Mouse (Mus musculus) urinary bladder, adult 18-20 months (tissue): Measurements from ENCODE around the gene Mrps5.
A peak's percentile ranks its signal among the peaks of the same experiment; 100 is the strongest.
"Not testable (repeated sequence)": the region's sequence is repeated elsewhere in the genome, so short reads cannot be mapped to it uniquely, and the experiment has no call there.

Experiments
- DNase-seq, 2 experiments: peaks; one replicate each; pipeline ENCODE4 v3.0.0; 2022; ENCODE audit warnings: low spot score in 2 of 2, mixed read lengths in 2 of 2

Mrps5 gene

DNA sequence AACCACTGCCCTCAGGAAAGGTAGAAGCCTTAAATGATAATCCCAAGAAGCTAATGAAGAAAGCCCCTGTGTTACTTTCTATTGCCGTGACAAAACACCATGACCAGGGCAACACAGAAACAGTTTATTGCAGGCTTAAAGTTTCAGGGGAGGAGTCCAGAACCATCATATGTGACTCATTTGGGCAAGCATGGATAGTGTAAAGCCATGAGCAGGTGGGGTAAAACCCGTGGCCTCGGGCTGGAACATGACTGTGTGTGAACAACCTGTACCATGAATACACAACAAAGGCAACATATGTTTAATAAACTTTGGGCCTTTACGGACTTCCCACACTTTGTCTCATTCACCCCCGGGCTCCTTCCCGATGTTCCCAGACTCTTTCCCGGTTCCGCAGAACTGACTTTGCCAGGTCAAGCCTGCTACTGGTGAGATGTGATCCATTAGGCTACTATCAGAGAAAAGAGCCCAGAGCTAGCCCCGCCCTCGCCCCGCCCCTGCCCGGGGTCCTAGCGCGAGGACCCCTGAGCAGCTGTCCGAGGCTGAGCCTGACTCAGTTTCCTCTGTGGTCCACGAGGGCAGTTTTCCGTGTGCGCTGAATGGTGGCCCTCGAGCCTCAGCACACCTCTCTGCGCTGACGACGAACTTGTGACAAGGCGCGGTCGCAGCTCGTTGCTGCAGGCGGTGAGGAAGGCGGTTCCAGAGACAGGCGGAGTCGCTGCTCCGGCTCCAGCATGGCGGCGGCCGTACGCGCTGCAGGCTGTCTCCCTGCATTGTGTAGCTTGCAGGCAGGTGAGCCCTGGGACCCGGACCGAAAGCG lies at the start of gene Mrps5, which contains the start of gene Zfp661:
Gene Mrps5 (plus strand): TSS at position 529 of the 820 bp plus-strand sequence.
Gene Zfp661 (minus strand): TSS at position 401 of the 820 bp plus-strand sequence.
- DNase-seq = peak; percentile 77 to 90

DNA sequence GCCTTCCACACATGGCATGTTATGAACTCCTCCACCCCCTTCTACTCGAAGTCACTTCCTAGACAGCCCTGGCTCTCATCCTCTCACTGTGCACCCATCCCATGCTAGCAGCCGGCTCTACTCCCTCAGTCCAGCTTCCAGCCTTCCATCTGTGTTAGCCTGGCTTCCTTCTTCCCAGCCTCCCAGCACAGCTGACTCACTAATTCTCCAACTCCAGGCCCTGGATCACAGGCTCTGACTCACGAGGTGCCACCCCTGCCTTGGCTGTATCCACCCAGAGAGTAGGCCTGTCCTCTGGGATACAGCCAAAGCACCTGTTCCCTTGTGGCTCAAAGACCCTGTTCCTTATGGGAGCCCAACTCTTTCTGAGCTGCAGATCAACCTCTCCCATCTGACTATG lies 49.5 kb upstream of the Mrps5 start:
- no peak for DNase-seq

DNA sequence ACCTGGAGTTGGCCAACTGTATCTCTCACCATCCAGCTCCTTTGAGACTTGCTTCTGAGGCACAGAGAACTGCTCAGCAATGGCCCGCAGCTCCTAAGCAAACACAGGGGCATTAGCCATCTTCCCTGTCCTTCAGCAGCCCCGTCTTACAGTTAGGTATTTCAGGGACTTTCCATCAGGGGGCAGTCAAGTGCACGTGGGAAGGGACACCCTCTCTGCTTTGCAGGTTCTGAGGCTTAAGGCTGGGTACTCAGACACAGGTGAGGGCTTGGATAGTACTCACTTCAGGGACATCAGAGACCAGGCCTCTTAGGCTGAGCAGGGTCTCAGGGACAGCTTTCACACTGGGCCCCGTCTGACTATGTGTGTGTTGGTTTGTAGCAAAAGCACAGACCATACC lies 47.5 kb upstream of the Mrps5 start:
- DNase-seq = no peak

DNA sequence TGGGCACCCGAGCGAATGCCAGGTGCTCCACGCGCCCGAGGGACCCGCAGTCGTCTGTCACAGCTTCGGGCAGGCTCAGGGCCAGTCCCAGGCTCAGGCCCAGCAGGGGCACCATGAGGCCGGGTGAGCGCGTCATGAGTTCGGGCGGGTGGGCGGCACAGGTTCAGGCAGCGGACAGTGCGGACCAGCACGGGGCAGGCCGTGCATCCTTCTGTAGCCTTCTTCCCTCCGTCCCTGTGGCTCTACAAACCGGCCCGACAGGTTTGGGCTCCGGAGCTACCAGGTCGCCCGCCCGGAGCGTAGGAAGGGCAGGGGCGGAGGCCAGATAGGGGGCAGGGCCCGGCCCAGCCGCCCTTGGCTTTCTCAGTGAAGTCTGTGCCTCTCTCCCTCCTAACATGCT lies 45.8 kb upstream of the Mrps5 start, which contains the start of gene Prom2:
Gene Prom2 (minus strand): TSS at position 283 of the 400 bp plus-strand sequence.
- DNase-seq = peak; percentile 77

DNA sequence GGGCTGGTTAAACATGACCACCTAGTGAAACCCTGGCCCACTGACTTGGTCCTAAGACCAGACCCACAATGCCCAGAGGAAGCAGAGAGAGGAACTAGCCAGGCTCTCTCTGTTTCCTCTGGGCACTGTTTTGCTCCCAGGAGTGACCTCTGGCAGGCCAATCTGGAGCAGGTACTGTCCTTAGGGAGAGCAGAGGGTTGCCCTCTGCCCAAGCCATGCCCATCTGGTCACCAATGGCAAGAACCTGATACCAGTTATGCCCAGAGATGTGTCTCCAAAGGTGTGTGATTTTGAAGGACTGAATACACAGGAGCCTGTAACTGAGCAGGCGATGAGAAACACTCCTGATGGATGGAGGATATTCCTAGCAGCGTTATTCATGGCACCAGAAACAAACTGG lies 45.3 kb upstream of the Mrps5 start:
- DNase-seq = no peak

DNA sequence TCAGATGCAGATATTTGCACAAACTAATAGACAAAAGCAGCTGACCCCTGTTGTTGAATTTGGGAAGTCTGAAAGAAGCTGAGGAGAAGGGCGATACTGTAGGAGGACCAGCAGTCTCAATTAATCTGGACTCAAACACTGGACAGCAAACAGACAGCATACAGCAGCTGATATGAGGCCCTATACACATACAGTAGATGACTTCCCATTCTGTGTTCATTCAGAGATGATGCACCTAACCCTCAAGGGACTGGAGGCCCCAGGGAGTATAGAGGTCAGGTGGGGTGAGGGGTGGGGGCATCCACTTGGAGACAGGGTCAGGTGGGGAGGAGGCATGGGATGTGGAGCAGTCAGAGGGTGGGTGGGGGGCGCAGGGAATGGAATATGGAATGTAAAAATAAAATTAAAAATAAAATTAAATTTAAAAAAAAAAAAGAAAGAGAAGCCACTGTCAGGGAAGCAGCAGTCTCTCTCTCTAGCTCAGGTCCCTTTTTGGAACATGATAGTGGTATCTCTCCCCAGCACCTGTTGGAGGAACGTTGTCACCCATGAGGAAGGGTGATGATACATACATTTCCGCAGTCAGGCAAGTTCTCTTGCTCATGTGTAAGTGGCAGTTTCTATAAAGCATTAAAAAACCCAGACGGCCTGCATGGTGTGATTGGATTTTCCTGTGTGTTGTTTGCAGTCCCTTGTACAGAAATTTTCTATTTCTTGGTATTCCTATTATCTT lies 38.5 kb upstream of the Mrps5 start:
- DNase-seq = no peak

DNA sequence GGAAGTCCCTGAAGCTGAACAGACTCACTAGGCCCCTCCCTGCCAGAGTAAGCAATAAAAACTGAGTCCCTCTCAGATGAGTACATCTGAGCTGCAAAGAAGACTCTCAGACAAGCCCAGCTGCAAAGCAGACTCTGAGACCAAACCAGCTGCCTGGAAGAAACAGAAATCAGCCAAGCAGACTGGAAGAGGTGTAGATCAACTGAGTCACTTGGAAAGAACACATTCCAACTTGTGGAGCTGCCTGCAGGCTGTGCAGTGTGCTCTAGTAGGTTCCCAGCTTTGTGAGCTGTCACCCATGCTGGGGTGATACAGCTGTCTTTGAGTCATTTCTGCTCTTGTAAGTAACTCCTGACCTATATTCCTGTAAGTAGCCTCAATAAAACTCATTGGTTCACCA lies 37.3 kb upstream of the Mrps5 start:
- DNase-seq = no peak

DNA sequence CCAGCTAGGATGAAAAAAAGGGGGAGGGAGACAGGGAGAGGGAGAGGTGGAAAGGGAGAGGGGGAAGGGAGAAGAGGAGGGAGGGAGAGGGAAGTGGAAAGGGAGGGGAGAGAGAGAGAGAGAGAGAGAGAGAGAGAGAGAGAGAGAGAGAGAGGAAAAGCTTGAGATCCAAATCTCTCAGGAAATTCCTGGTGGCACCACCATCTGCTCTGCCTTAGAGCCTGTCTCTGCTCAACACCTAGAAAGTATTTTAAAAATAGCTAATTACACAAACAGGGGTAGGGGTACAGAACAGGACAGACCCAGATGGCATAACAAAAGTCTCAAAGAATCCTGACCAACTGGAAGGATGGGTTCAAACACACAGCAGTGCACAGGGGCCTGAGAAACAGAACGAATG lies 36.6 kb upstream of the Mrps5 start:
- no peak for DNase-seq

DNA sequence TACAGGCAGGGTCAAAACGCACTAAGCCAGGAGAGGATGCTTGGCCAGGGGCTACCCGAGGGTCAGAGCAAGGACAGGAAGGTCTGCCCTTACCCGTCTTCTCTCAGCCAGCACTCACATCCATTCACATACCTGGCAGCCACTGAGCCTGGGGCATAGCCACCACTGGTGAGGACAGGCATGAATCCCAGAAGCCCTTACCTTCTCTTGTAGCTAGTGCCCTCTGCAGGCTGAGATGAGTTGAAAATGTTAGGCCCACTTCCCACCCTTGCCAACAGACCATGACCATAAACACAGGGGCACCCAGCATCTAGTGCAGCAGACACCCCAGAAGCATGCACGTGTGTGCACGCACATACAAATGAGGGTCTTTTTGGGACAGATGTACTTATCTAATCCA lies 35.9 kb upstream of the Mrps5 start:
- peak in 1 of 2 experiments; percentile 27 for DNase-seq

DNA sequence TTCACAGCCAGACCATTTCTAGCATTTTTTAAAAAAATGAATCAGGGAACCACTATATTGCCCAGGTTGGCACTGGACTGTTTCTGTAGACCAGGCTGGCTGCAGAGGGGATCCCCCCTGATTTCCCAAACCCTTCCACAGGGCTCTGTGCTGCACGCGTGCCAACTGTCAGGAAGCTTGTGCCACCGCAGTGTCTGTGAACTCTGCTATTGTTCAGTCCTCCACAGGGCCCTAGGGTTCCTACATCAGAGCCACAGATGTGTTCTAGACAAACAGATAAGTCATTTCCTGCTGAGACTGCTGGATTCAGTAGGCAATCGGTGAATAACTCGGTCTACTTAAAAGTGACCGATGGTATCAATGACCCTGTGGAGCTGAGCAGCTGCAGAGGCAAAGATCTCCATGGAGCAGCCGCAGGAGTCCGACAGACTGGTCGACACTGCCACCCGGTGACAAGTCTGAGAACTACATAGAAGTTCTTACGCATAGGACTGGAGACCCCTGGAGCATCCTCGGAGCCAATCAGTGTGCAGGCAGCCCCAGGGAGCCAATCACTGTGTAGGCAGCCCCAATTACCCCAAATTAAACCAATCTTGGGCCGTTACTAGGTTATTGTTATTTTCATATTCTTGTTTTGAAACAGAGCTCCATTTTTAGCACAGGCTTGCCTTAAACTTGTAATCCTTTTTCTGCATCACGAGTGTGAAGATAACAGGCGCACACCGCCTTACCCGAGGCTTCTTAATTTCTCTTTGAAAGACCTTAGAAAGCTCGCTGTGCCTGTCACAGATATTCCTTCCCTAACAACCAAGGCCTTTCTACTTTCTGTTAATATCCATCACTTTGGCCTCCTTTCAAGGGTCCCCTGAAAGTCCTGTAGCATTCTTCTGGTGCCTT lies 27.7 kb upstream of the Mrps5 start:
- DNase-seq = peak; percentile 59 to 72

DNA sequence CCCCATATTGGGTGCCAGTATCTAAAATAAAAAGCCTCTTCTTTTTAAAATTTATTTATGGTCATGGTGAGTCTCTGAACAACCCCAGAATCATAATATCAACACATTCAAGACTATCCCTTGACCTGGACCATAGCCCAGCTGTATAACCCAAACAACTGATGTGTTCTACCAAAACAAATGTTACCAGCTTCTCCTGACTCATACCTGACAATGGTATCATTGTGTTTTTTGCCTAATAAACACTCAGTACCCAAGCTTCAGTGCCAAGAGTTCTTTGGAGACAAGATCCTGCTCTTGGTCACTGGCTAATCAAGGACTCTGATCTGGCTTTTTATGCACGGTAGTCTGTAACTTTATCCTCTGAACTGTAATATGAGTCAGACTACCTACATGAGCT lies 13.7 kb upstream of the Mrps5 start:
- DNase-seq = no peak

DNA sequence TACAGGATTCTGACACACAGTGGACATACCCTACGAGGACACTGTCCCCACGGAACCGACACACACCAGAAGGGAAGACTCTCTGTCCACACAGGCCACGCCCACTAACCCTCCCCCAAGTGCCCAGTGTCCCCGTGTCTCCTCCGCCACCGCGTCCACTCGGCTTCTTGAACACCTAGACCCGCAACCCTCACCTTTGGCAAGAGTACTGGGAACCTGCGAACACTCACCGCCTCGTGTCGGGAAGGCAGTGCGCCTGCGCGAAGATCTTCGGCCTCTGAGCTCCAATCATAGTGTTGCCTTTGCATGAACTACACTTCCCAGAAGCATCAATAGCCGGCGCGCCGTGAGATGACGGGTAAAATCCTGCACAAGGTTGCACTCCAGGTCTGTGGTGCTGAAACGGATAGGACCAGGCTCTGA lies 2.6 kb upstream of the Mrps5 start:
- peak; percentile 87 to 90 for DNase-seq

DNA sequence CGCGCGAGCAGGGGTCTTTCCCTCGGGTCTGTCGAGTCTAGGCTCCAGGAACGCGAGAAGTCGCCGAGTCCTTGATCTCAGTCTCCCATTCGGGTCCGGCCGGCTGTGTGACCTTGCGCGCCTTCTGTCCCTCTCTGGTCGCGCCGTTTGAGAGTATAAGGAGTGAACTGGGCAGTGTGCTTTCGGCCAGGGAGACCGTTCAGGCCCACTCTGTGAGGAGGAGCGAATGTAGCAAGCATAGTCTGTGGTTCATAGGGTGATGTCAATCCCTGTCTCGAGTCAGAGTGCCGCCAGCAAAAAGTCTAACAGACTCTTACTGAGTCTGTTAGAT lies 457 bp downstream of the Mrps5 start:
- no peak for DNase-seq

DNA sequence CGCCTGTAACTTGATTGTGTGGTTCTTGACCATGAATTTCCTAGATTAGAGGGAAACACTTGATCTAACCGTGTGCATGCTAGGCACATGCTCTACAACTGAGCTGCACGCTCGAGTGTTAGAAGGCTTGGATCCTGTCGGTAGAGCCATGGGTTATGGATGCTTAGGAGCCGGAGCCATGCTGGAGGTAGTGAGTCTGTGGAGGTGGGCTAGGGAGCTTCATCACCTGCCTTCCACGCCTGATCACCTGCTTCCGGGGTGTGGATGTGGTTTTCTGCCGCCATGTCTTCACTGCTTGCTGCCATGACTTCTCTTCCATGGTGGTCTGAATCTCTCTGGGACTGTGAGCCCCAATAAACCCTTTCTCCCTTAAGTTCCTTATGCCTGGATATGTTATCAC lies 1.9 kb downstream of the Mrps5 start:
- DNase-seq = no peak

DNA sequence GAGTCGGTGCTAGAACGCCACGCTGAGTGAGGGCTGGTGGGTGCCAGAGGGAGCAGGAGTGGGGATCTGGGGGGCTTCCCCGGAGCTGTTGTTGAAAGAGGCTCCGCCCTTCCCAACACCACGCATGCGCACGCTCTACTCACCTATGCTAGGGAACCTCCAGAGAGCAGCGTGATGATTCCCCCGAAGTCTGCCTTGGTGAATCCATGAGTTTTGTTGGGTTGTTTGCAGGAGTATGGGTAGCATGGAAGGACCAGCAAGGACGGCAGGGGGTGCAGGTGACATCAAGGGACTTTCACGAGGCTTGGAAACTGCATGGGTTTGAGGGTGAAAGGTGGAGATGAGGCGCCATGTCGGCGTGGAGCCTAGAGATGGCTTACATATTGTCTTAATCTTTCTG lies 3.2 kb downstream of the Mrps5 start:
- no peak for DNase-seq

DNA sequence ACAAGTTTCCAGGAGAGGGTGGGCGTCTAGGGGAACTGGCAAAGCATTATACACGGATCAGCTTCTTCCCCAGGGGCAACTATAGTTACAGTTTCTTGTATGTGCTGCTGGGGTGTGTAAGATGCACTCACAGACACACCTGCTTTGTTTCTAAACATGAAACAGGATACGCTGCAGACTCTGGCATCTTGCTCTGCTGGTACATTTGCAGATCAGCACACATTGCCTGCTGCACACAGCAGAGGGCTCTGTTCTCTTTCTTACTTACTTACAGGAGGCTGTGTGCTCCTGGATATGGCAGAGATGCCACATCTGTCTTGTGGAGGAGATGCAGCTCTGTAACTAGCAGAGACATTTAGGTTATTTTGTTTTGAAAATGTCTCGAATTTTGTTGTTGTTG lies 3.8 kb downstream of the Mrps5 start:
- DNase-seq = no peak

DNA sequence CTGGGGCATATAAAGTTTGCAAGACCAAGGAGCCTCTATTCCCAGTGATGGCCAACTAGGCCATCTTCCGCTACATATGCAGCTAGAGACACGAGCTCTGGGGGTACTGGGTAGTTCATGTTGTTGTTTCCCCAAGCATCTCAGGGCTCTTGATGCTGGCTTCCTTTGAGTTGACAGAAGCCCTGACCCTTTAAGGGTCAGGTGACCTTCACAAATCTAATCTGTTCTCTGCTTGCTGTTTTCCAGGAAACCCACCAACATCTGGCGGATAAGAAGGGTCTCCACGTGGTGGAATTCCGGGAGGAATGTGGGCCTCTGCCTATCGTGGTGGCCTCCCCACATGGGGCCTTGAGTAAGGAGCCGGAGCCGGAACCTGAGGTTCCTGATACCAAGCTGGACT lies 16.4 kb downstream of the Mrps5 start:
- not testable (repeated sequence) for DNase-seq

DNA sequence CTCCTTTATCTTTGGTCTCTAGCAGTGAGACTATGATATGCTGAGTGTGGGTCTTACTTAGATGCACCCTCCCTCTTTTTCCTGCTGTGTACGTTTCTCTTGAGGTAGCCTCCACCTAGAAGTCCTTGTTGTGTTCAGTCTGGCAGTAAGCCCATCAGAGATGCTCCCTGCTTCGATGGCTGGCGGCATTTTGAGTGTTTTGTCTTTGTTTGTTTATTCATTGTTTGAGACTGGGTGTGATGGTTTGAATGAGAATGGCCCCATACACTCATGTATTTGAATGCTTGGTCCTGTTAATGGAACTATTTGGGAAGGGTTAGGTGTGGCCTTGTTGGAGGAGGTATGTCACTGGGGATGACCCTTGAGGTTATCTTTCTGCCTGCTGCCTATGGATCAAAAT lies 18.2 kb downstream of the Mrps5 start:
- DNase-seq = no peak

DNA sequence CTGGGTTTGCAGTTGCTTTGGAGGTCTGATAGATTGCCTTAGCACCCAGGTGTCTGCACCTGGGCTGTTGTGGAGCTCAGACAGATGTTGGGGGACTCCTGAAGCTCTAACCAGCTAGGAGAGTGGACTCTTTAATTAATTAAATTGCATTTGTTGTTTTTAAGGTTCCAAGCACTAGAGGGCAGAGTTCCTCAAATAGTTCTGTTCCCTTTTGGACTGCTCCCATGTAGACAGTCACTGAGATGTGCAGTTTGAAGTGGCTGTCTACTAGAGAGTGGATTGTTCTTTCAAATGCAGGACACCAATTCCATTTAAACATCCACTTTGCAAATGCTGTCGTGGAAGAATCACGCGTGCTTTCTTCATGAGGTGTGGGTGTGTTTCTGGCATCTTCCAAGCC lies 21.2 kb downstream of the Mrps5 start:
- no peak for DNase-seq

DNA sequence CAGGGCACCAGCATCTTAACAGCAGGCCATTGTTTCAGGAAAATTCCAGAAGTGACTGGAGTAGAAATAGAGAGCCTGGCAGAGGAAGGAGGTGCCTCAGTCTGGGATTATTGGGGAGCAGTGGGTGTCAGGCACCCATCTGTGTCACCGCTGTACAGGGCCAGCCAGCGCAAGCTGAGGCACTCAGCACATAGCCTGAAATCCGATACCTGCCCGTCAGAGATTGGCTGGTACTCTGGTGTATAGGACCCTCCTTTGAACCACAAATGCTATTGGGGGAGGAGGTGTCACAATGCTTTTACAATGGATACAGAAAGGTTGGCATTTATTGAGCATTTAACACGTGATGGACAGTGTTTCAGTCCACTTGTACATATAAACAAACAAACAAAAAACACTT lies 22.0 kb downstream of the Mrps5 start:
- no peak for DNase-seq

DNA sequence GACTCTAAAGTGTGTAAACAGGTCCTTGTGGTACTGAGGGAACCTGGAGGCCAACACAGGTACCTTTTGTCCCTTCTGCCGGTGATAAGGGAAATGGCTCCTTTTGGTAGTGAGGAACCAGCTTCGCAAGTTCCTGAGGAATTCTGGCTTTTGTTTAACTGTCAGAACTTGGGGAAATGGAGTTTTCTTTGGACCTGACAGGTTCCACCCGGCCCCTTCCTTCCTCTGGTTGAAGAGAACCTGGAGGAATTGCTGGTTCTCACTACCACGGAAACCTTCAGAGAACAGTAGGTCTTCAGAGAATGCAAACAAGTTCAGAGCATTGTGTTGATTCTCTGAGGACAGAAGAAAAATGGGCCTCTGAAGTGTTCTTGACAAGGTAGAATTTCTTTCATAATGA lies 24.4 kb downstream of the Mrps5 start:
- DNase-seq = no peak

DNA sequence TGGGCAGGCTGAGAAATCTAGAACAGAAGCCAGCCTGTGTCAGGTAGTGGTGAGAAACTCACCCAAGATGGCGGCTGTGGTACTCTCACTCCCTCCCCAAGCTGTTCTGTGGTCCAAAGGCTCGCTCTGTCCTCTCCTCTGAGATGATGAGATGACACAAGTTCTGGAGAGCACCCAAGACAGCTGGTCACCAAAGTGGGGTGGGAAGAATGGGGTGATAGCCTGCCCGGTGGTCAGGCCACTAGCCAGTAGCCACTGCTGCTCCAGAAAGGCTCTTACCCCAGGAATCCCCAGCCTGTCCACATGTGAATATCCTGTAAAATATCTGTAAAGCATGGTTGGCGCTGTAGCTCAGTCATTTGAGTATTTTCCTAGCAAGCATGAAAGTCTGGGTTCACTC lies 25.3 kb downstream of the Mrps5 start:
- DNase-seq = no peak
